In genomic region chr11:78097077-78097476, GRCm38 (mm10) we compare ENCODE assay signal across 11 mouse cellular contexts. TPM values are rescaled to one million over a fixed set of nuclear protein-coding genes. Genes with fewer than 3 reads are reported as not detected.
DNase-seq lines count a peak whose midpoint lies in the region; ATAC-seq lines count a peak whose summit lies in the region.
"Had no signal": no experiment of that assay in that cellular context is flagged by ENCODE, and none has a peak within 500 bp of the region (broad histone marks: within the 10 kb centered on the region; RNA-seq: fewer than 3 reads in every experiment).

No protein-coding gene starts in this region.

- H3K4me1 ChIP-seq in lung, embryonic 15.5 days: peaks cover 27% of the 10 kb centered on the region
- peaks cover 15% of the 10 kb centered on the region for H3K4me1 ChIP-seq in forebrain, embryonic 14.5 days (ENCODE audit: control insufficient read depth, insufficient read depth, low read length)
- peaks cover 50% of the 10 kb centered on the region for H3K4me1 ChIP-seq in liver, embryonic 12.5 days
- peaks cover 13% of the 10 kb centered on the region; the same call in 1 of the 2 replicates for H3K4me1 ChIP-seq in stomach, embryonic 15.5 days

- H3K4me3 ChIP-seq in lung, embryonic 15.5 days: peak overlapping the region; percentile 12; the same call in 1 of the 2 replicates
- no peak overlapping the region for H3K4me3 ChIP-seq in forebrain, embryonic 14.5 days (ENCODE audit: low read depth, low read length)
- H3K4me3 ChIP-seq in liver, embryonic 12.5 days: no peak overlapping the region
- H3K4me3 ChIP-seq in stomach, embryonic 15.5 days (replicated peaks): no peak overlapping the region

- DNase-seq in lung, postnatal 10 days: no peak
- DNase-seq in forebrain, embryonic 14.5 days (ENCODE audit: low spot score): peak; percentile 13
- no peak for DNase-seq in retina, postnatal 1 day
- no peak for DNase-seq in gastrocnemius, adult 8-10 months (ENCODE audit: low spot score in 2 of 2)
- DNase-seq: kidney, postnatal 4 days; right cerebral cortex, postnatal 25 days; thymus, postnatal 36 days had no signal

- H3K36me3 ChIP-seq in lung, embryonic 15.5 days: no peaks in the 10 kb centered on the region
- H3K36me3 ChIP-seq in forebrain, embryonic 14.5 days (ENCODE audit: control insufficient read depth, insufficient read depth, low read length): no peaks in the 10 kb centered on the region
- 0 out of 2 replicates have a peak, but pooled peaks cover 5% of the 10 kb centered on the region for H3K36me3 ChIP-seq in liver, embryonic 12.5 days
- H3K36me3 ChIP-seq in stomach, embryonic 15.5 days: no peaks in the 10 kb centered on the region

- H3K9me3 ChIP-seq in lung, embryonic 15.5 days: no peaks in the 10 kb centered on the region
- no peaks in the 10 kb centered on the region for H3K9me3 ChIP-seq in forebrain, embryonic 14.5 days (replicated peaks; ENCODE audit: control insufficient read depth, low read length)
- H3K9me3 ChIP-seq in liver, embryonic 12.5 days (replicated peaks): no peaks in the 10 kb centered on the region
- no peaks in the 10 kb centered on the region for H3K9me3 ChIP-seq in stomach, embryonic 15.5 days

- H3K27me3 ChIP-seq in lung, embryonic 15.5 days: no peaks in the 10 kb centered on the region
- no peaks in the 10 kb centered on the region for H3K27me3 ChIP-seq in forebrain, embryonic 14.5 days (replicated peaks; ENCODE audit: control insufficient read depth, insufficient read depth, low read length)
- H3K27me3 ChIP-seq in liver, embryonic 12.5 days (replicated peaks): no peaks in the 10 kb centered on the region
- no peaks in the 10 kb centered on the region for H3K27me3 ChIP-seq in stomach, embryonic 15.5 days (replicated peaks)

- H3K9ac ChIP-seq in lung, embryonic 15.5 days: 0 out of 2 replicates have a peak overlapping the region, but pooled peaks have one; percentile 5
- H3K9ac ChIP-seq in forebrain, embryonic 14.5 days (ENCODE audit: low read length): peak overlapping the region; percentile 44
- H3K9ac ChIP-seq in liver, embryonic 12.5 days: no peak overlapping the region
- H3K9ac ChIP-seq in stomach, embryonic 15.5 days: no peak overlapping the region

- no peak for ATAC-seq in lung, embryonic 15.5 days (ENCODE audit: borderline replicate concordance, extremely low read depth, low FRiP score, low TSS enrichment)
- no peak for ATAC-seq in forebrain, embryonic 14.5 days
- no peak for ATAC-seq in liver, embryonic 12.5 days
- no peak for ATAC-seq in stomach, embryonic 15.5 days (ENCODE audit: insufficient read depth, low FRiP score, low read depth)

- H3K27ac ChIP-seq in lung, embryonic 15.5 days: peak overlapping the region; percentile 20; the same call in 1 of the 2 replicates
- no peak overlapping the region for H3K27ac ChIP-seq in forebrain, embryonic 14.5 days (ENCODE audit: low read depth, low read length)
- H3K27ac ChIP-seq in liver, embryonic 12.5 days: no peak overlapping the region
- no peak overlapping the region; the same call in 1 of the 2 replicates for H3K27ac ChIP-seq in stomach, embryonic 15.5 days
- H3K27ac ChIP-seq: macrophage had no signal

- 24% methylated on average over 3 of the region's 3 CpGs for WGBS in lung, embryonic 15.5 days
- WGBS in forebrain, embryonic 14.5 days: 35% methylated on average over 3 of the region's 3 CpGs
- 21% methylated on average over 3 of the region's 3 CpGs for WGBS in liver, embryonic 12.5 days (ENCODE audit: insufficient replicate concordance)
- WGBS in stomach, embryonic 15.5 days: 49% methylated on average over 3 of the region's 3 CpGs

- peak overlapping the region; percentile 39 for H3K4me2 ChIP-seq in lung, embryonic 15.5 days
- H3K4me2 ChIP-seq in forebrain, embryonic 14.5 days (ENCODE audit: low read length): peak overlapping the region; percentile 33
- peak overlapping the region; percentile 92 for H3K4me2 ChIP-seq in liver, embryonic 12.5 days
- H3K4me2 ChIP-seq in stomach, embryonic 15.5 days: peak overlapping the region; percentile 3; the same call in 1 of the 2 replicates

RNA-seq across cellular contexts. Expression of gene Fam222b, which starts 2.6 kb away (rescaled TPM):
- 12.4 and 13.9 TPM in 2 replicates for polyA plus RNA-seq in lung, embryonic 15.5 days (2015; fragmentation: Nextera tagmentation; extraction: Ambion mirVana)
- polyA plus RNA-seq in forebrain, embryonic 14.5 days (2014; fragmentation: Nextera tagmentation; extraction: Ambion mirVana): 22.3 and 23.9 TPM in 2 replicates
- polyA plus RNA-seq in liver, embryonic 12.5 days (2016; fragmentation: Nextera tagmentation; extraction: Ambion mirVana): 6.0 and 6.7 TPM in 2 replicates
- 10.2 and 10.6 TPM in 2 replicates for polyA plus RNA-seq in stomach, embryonic 15.5 days (2015; fragmentation: Nextera tagmentation; extraction: Ambion mirVana)
- 1 to 10 TPM; 5.6 to 7.8 (median 7.3) TPM for total RNA-seq in gastrocnemius, adult 8-10 months (2022)

RNA-seq across cellular contexts. Expression of gene Eral1, which starts 16.9 kb away (rescaled TPM):
- 34.3 and 36.4 TPM in 2 replicates for polyA plus RNA-seq in lung, embryonic 15.5 days (2015; fragmentation: Nextera tagmentation; extraction: Ambion mirVana)
- polyA plus RNA-seq in forebrain, embryonic 14.5 days (2014; fragmentation: Nextera tagmentation; extraction: Ambion mirVana): 36.8 and 40.2 TPM in 2 replicates
- polyA plus RNA-seq in liver, embryonic 12.5 days (2016; fragmentation: Nextera tagmentation; extraction: Ambion mirVana): 23.2 and 25.5 TPM in 2 replicates
- polyA plus RNA-seq in stomach, embryonic 15.5 days (2015; fragmentation: Nextera tagmentation; extraction: Ambion mirVana): 26.5 and 30.6 TPM in 2 replicates
- 10 to 100 TPM; 20.5 to 22.9 (median 22.6) TPM for total RNA-seq in gastrocnemius, adult 8-10 months (2022)

RNA-seq across cellular contexts. Expression of gene Flot2, which starts 59.3 kb away (rescaled TPM):
- polyA plus RNA-seq in lung, embryonic 15.5 days (2015; fragmentation: Nextera tagmentation; extraction: Ambion mirVana): 65.9 and 67.2 TPM in 2 replicates
- polyA plus RNA-seq in forebrain, embryonic 14.5 days (2014; fragmentation: Nextera tagmentation; extraction: Ambion mirVana): 56.2 and 64.6 TPM in 2 replicates
- 31.7 and 32.0 TPM in 2 replicates for polyA plus RNA-seq in liver, embryonic 12.5 days (2016; fragmentation: Nextera tagmentation; extraction: Ambion mirVana)
- 54.1 and 60.5 TPM in 2 replicates for polyA plus RNA-seq in stomach, embryonic 15.5 days (2015; fragmentation: Nextera tagmentation; extraction: Ambion mirVana)
- 10 to 100 TPM; 43.7 to 49.7 (median 48.6) TPM for total RNA-seq in gastrocnemius, adult 8-10 months (2022)

Comparison
In these comparisons a context has a peak if more than half of its experiments do, and no peak if none do; other contexts are left out.
1. H3K4me2 ChIP-seq: peak in every context shown above with its lines; median percentile 92 in liver, embryonic 12.5 days; 39 in lung, embryonic 15.5 days; 33 in forebrain, embryonic 14.5 days; 3 in stomach, embryonic 15.5 days.
2. H3K9ac ChIP-seq: peak in lung, embryonic 15.5 days (single experiment) and forebrain, embryonic 14.5 days (single experiment); none in liver, embryonic 12.5 days (single experiment) and stomach, embryonic 15.5 days (single experiment).